Mouse (Mus musculus) cerebellum, postnatal 4 days (tissue): ENCODE data around the gene Rnls.

Experiments
- DNase-seq, 2 experiments: peaks; one replicate each; pipeline ENCODE4 v3.0.0; 2022; ENCODE audit warnings: low spot score in 2 of 2, mixed read lengths in 1 of 2

The Rnls gene

GRCm38 (mm10) chr19:33262421-33262820 is 129.7 kb downstream of the Rnls start:
- no peak for DNase-seq

- no peak for DNase-seq
These were observed 132.9 kb downstream of the Rnls start for GRCm38 (mm10) chr19:33259164-33259563.

- DNase-seq, result no peak
These were observed 138.2 kb downstream of the Rnls start for GRCm38 (mm10) chr19:33253893-33254292.

- no peak for DNase-seq
These were observed 139.9 kb downstream of the Rnls start for GRCm38 (mm10) chr19:33252226-33252625.

- no peak for DNase-seq
These were observed 147.9 kb downstream of the Rnls start for GRCm38 (mm10) chr19:33244196-33244595.

- no peak for DNase-seq
These were observed 151.7 kb downstream of the Rnls start for GRCm38 (mm10) chr19:33240386-33240785.

GRCm38 (mm10) chr19:33232902-33233301 is 159.2 kb downstream of the Rnls start:
- DNase-seq, result no peak

GRCm38 (mm10) chr19:33231303-33231702 is 160.8 kb downstream of the Rnls start:
- no peak for DNase-seq

GRCm38 (mm10) chr19:33227004-33227403 is 165.1 kb downstream of the Rnls start:
- peak; percentile 49 to 72 for DNase-seq

GRCm38 (mm10) chr19:33225858-33226705 is 166.0 kb downstream of the Rnls start:
- no peak for DNase-seq

GRCm38 (mm10) chr19:33225002-33225376 is 167.1 kb downstream of the Rnls start:
- DNase-seq, result no peak

- peak in 1 of 2 experiments; percentile 64 for DNase-seq
These were observed 167.7 kb downstream of the Rnls start for GRCm38 (mm10) chr19:33224181-33225001.

GRCm38 (mm10) chr19:33223766-33224165 is 168.3 kb downstream of the Rnls start:
- no peak for DNase-seq

GRCm38 (mm10) chr19:33223276-33223675 is 168.8 kb downstream of the Rnls start:
- DNase-seq, result no peak

GRCm38 (mm10) chr19:33222595-33223223 is 169.4 kb downstream of the Rnls start:
- no peak for DNase-seq

- no peak for DNase-seq
These were observed 174.2 kb downstream of the Rnls start for GRCm38 (mm10) chr19:33217791-33218300.

- no peak for DNase-seq
These were observed 182.4 kb downstream of the Rnls start for GRCm38 (mm10) chr19:33209709-33210108.

GRCm38 (mm10) chr19:33207991-33208390 is 184.1 kb downstream of the Rnls start:
- DNase-seq, result no peak

GRCm38 (mm10) chr19:33205389-33205788 is 186.7 kb downstream of the Rnls start:
- no peak for DNase-seq

- no peak for DNase-seq
These were observed 189.7 kb downstream of the Rnls start for GRCm38 (mm10) chr19:33202422-33202821.

- DNase-seq, result no peak
These were observed 190.9 kb downstream of the Rnls start for GRCm38 (mm10) chr19:33201181-33201580.

GRCm38 (mm10) chr19:33192064-33192463 is 200.0 kb downstream of the Rnls start:
- no peak for DNase-seq
